Mouse (Mus musculus): ENCODE results near the gene Sat2. TPM values are rescaled to one million over a fixed set of nuclear protein-coding genes. Genes with fewer than 3 reads are reported as not detected.

Sat2 gene
- polyA plus RNA-seq, 1 experiment from 2014 or later: 26.6 TPM

DNA sequence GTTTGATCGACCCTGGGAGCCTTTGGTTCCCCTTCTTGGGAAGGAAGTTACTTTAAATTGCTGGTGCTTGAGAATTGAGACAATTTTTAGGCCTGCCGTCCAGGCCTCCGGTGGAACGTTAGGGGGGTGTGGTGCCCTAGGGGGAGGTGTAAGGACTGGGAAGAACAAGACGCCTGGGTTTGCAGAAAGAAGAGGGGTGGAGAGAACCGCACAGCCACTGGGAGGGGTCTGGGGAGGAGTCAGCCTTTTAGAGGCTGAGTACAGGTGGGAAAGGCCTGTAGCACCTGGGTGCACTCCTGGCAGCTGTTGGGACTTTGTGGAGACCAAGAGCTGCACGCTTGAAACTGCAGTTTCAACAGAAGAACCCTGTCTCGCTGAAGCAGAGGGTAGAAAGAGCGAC, 32.9 kb downstream of the Sat2 start:
- no peak overlapping the region for H3K4me2 ChIP-seq (replicated peaks)
- no peak overlapping the region for H3K9ac ChIP-seq
- no peaks in the 10 kb centered on the region for H3K9me3 ChIP-seq (replicated peaks)
- peaks cover 10% of the 10 kb centered on the region for H3K4me1 ChIP-seq
- peaks cover 80% of the 10 kb centered on the region for H3K36me3 ChIP-seq
- no peak for ATAC-seq (ENCODE audit: low FRiP score)
- no peak overlapping the region for H3K27ac ChIP-seq
- no peak overlapping the region for H3K4me3 ChIP-seq
- H3K27me3 ChIP-seq: no peaks in the 10 kb centered on the region
- 51% methylated on average over 9 of the region's 9 CpGs for WGBS

DNA sequence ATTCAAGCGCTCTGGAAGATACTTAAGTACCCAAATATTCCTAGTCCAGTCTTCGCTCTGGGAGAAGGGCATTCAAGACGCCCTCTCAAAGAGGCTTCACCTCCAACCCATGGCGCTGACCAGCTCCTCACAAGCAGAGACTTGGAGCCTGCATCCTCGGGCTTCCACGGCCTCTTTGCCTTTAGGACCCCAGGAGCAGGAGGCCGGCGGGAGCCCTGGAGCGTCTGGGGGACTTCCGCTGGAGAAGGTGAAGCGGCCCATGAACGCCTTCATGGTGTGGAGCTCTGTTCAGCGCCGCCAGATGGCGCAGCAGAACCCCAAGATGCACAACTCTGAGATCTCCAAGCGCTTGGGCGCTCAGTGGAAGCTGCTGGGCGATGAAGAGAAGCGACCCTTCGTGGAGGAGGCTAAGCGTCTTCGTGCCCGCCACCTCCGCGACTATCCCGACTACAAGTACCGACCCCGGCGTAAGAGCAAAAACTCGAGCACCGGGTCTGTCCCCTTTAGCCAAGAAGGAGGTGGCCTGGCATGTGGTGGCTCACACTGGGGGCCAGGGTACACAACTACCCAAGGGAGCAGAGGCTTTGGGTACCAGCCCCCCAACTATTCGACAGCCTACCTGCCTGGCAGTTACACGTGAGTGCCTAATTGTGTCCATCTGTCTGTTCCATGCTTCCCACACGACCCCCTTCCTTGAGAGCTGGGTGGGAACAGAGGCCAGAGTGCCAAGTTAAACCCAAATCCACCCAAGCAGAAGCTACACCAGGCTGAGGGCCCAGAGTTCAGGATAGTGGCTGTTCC, 33.6 kb downstream of the Sat2 start, which contains the start of gene Sox15:
Gene Sox15 (plus strand): TSS at position 51 of the 801 bp plus-strand sequence.
- H3K9me3 ChIP-seq (replicated peaks): no peaks in the 10 kb centered on the region
- WGBS: 23% methylated on average over 34 of the region's 34 CpGs
- peaks cover 10% of the 10 kb centered on the region for H3K4me1 ChIP-seq
- 0 out of 2 replicates have a peak within 1 kb of the TSS, but pooled peaks have one; percentile 18 for H3K9ac ChIP-seq
- peak; percentile 66 for ATAC-seq (ENCODE audit: low FRiP score)
- no peak within 1 kb of the TSS for H3K4me3 ChIP-seq
- H3K27me3 ChIP-seq: no peaks in the 10 kb centered on the region
- H3K4me2 ChIP-seq (replicated peaks): no peak within 1 kb of the TSS; the same call in 1 of the 2 replicates
- peaks cover 73% of the 10 kb centered on the region for H3K36me3 ChIP-seq
- no peak within 1 kb of the TSS for H3K27ac ChIP-seq

DNA sequence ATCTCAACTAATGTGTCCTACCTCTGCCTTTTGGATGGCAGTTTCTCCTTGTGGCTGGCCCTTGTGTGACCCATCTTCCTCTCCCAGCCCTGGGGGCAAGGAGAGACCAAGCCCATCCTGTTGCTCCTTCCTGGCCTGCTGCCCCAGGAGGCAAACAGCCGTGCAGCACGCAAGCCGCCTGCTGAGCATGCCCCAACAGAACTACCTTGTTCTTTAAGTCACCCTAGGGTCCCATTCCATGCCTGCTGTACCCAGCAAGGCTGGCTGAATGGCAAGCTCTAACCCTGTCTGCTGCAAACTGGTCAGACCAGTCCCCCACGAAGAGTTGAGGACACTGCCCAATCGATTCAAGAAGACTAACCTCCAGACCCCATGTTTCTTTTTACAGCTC, 34.2 kb downstream of the Sat2 start:
- no peaks in the 10 kb centered on the region for H3K9me3 ChIP-seq (replicated peaks)
- no peak overlapping the region for H3K27ac ChIP-seq
- peaks cover 14% of the 10 kb centered on the region for H3K4me1 ChIP-seq
- WGBS: 85% methylated on average over 5 of the region's 5 CpGs
- H3K27me3 ChIP-seq: no peaks in the 10 kb centered on the region
- no peak overlapping the region for H3K4me3 ChIP-seq
- no peak overlapping the region for H3K9ac ChIP-seq
- ATAC-seq (ENCODE audit: low FRiP score): no peak
- H3K4me2 ChIP-seq (replicated peaks): no peak overlapping the region
- peaks cover 67% of the 10 kb centered on the region for H3K36me3 ChIP-seq

DNA sequence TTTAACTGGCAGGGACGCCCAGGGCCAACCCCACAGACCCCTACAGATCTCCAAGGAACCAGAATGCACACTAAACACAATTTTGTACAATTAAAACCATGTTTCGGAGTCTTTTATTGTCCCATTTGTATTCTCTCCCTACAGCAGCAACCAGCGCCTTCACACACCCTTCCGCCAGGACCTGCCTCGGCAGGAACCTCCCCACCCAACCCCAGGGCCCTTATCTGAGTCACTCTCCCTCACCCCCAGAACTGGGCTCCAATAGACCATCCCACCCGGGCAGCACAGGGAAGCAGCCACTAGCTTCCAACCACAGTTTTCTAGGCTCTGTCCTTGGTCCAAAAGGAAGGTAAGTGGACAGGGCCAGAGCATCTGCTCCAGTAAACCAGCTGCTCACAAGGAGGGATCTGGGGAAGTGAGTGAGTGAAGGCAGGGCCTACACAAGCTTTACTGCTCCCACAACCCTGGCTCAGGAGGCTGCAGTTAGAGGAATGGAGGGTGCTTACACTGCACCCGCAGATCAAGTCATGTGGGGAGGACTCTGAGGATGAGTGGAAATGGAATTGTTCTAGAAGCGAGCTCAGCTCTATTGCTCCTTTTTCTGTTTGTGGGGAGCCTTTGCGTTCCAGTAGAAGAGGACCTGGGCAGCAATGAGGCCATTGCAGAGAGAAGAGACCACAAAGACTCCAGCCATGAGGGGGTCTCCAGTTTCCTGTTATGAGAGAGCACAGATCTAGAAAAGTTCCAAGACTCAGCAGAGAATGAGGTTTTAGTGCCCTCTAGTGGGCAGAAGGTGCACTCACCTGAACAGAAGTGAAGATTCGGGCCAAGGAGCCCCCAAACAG, 35.0 kb downstream of the Sat2 start:
- Histone ChIP-seq H3K36me3 (peaks cover 59% of the 10 kb centered on the region), H3K4me3 (no peak overlapping the region), H3K27ac (no peak overlapping the region), H3K4me1 (peaks cover 21% of the 10 kb centered on the region), H3K9me3 (replicated peaks) (no peaks in the 10 kb centered on the region), H3K4me2 (replicated peaks) (no peak overlapping the region), H3K27me3 (no peaks in the 10 kb centered on the region), H3K9ac (no peak overlapping the region; the same call in 1 of the 2 replicates)
- 78% methylated on average over 10 of the region's 10 CpGs for WGBS
- no peak for ATAC-seq (ENCODE audit: low FRiP score)

DNA sequence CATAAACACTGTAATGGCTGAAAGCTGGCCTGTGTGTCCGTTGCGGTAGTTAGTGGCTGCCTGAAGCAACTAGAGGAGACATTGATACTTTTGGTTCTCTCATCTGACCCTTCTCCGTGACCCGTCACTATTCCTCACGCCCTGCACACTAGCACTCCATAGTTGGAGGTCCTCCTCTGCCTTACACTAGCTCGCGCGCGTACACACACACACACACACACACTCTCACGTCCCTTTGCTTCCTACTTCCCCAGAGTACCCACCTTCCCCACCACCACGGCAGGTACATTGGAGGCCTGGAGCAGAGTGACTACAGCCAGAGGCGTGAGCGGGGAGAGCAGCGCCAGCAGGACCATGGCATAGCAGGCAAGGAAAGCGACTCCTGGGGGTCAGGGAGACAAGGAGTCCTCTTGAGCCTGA, 35.6 kb downstream of the Sat2 start:
- no peak overlapping the region for H3K9ac ChIP-seq
- peaks cover 22% of the 10 kb centered on the region for H3K4me1 ChIP-seq
- no peak overlapping the region for H3K4me2 ChIP-seq (replicated peaks)
- H3K4me3 ChIP-seq: no peak overlapping the region
- ATAC-seq (ENCODE audit: low FRiP score): no peak
- 83% methylated on average over 15 of the region's 15 CpGs for WGBS
- no peaks in the 10 kb centered on the region for H3K27me3 ChIP-seq
- peaks cover 53% of the 10 kb centered on the region for H3K36me3 ChIP-seq
- no peaks in the 10 kb centered on the region for H3K9me3 ChIP-seq (replicated peaks)
- no peak overlapping the region for H3K27ac ChIP-seq

DNA sequence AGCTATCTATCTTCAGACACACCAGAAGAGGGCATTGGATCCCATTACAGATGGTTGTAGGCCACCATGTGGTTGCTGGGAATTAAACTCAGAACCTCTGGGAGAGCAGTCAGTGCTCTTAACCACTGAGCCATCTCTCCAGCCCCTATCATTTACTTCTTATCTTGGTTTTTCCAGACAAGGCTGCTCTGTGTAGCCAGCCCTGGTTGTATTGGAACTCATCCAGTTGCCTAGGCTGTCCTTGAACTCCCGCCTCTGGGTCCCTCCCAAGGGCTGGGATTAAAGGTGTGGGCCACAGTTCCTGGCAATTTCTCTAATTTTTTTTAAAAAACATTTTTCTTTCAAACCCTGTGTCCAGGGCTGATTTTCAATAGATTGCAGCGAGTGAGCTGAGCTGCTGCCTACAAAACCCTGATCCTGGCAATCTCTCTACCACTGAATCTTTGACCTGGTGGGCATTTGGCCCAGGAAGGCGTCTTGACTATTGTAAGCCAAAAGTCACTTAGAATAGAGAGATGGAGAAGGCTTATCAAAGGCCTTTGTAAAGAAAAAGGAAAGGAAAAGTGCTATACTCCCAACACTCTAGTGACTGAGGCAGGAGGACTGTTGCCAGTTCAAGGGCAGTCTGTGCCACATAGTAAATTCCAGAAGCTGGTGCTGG, 39.5 kb downstream of the Sat2 start:
- peak overlapping the region; percentile 97 for H3K27ac ChIP-seq
- H3K4me1 ChIP-seq: peaks cover 27% of the 10 kb centered on the region
- peak overlapping the region; percentile 48 for H3K4me3 ChIP-seq
- H3K9me3 ChIP-seq (replicated peaks): no peaks in the 10 kb centered on the region
- 81% methylated on average over 3 of the region's 3 CpGs for WGBS
- H3K4me2 ChIP-seq (replicated peaks): peak overlapping the region; percentile 57
- no peaks in the 10 kb centered on the region for H3K27me3 ChIP-seq
- no peak for ATAC-seq (ENCODE audit: low FRiP score)
- H3K9ac ChIP-seq: peak overlapping the region; percentile 61
- peaks cover 56% of the 10 kb centered on the region for H3K36me3 ChIP-seq

DNA sequence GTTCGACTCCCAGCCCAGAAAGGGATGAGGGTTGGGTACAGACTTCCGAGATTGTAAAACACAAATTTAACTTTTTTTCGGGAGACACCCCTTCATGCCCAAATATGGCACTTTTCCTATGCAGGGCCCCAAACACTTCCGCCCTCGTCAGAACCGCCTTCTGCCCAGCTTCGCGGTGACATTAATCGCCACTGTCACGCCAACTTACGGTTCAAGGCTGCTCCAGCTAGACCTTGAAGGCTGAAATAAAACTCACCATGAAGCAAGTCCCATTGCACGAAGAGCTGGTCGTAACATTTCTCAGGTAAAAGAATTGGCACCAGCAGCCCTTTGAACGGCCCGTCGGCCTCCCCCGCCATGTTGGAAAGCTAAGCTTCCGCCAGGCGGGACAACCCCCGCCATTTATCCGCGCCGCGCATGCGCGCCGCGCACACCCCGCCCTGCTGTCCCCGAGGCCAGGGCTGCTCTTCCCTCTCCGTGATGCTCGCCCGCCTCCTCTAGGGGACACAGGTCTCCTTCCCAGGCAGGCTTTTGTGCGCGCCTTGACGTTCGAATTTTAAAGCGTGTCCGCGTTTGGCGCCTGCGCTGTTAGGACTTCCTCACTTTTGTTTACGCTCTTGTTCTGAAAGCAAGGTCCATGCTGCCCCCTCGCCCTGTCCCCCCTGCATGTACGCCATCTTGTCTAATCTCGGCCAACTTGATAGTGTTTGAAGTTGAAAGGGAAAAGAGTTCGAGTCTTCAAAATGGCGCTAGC, 40.6 kb downstream of the Sat2 start, which contains the start of gene Mpdu1:
Gene Mpdu1 (minus strand): TSS at position 430 of the 754 bp plus-strand sequence.
- under 1% methylated on average over 48 of the region's 48 CpGs for WGBS
- Histone ChIP-seq H3K4me2 (replicated peaks) (peak within 1 kb of the TSS; percentile 57), H3K27me3 (no peaks in the 10 kb centered on the region), H3K27ac (peak within 1 kb of the TSS; percentile 97), H3K9ac (peak within 1 kb of the TSS; percentile 61), H3K4me3 (peak within 1 kb of the TSS; percentile 48), H3K36me3 (peaks cover 53% of the 10 kb centered on the region), H3K9me3 (replicated peaks) (no peaks in the 10 kb centered on the region), H3K4me1 (peaks cover 20% of the 10 kb centered on the region)
- peak; percentile 96 for ATAC-seq (ENCODE audit: low FRiP score)

DNA sequence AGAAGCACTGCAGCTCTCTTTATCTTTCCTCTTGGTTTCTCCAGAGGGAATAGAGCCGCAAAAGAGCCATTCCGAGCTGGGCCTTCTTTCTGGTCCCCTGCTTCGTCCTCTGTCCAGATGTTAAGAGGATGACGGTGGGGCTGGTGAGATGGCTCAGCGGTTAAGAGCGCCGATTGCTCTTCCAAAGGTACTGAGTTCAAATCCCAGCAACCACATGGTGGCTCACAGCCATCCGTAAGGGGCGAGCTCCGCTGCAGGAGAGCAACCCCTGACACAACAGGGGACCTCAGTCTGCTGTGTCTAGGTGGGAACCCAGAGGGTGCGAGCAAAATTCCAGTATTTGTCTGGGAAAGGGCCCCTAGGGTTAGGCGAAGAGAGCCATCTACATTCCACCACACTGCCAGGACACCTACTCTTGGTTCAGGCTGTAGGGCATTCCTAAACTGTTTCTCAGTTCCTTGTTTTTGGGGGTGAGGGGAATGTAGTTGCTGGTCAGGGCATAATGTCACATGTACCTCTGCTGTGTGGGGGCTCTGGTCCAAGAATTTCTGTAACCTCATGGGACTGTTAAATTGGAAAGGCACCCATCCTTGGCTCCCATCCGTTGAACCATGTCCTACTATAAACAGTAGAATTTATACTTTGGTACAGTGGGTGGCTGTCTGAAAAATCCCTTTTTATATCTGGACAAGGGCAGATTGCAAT, 41.3 kb downstream of the Sat2 start:
- H3K27me3 ChIP-seq: no peaks in the 10 kb centered on the region
- 65% methylated on average over 13 of the region's 13 CpGs for whole genome bisulfite sequencing
- H3K36me3 ChIP-seq: peaks cover 53% of the 10 kb centered on the region
- H3K4me3 ChIP-seq: peak overlapping the region; percentile 48
- peak overlapping the region; percentile 97 for H3K27ac ChIP-seq
- peaks cover 20% of the 10 kb centered on the region for H3K4me1 ChIP-seq
- H3K4me2 ChIP-seq (replicated peaks): peak overlapping the region; percentile 57
- no peaks in the 10 kb centered on the region for H3K9me3 ChIP-seq (replicated peaks)
- peak; percentile 51 for ATAC-seq (ENCODE audit: low FRiP score)
- peak overlapping the region; percentile 61 for H3K9ac ChIP-seq

DNA sequence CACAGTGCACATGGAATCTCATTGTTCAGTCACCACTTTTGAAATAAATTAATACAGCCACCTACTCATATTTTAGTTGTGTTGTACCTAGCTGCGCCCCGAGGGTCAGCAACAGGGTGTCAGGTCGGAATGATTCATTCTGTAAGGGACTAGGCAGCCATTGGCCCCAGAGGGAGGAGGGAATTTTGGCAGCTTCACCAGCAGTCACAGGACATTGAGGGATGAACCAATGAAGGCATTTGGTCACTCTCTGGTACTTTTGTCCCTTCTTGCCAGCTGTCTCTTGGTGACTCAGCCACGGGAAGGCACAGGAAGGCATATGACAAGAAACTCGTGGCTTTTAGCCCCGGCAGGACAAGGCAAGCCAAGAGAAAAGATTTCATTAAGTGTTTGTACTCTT, 42.0 kb downstream of the Sat2 start:
- Histone ChIP-seq H3K9ac (no peak overlapping the region), H3K4me1 (peaks cover 21% of the 10 kb centered on the region), H3K27me3 (no peaks in the 10 kb centered on the region), H3K36me3 (peaks cover 53% of the 10 kb centered on the region), H3K4me3 (no peak overlapping the region), H3K9me3 (replicated peaks) (no peaks in the 10 kb centered on the region), H3K4me2 (replicated peaks) (no peak overlapping the region), H3K27ac (peak overlapping the region; percentile 97; the same call in 1 of the 2 replicates)
- 91% methylated on average over 6 of the region's 6 CpGs for WGBS
- ATAC-seq (ENCODE audit: low FRiP score): no peak

DNA sequence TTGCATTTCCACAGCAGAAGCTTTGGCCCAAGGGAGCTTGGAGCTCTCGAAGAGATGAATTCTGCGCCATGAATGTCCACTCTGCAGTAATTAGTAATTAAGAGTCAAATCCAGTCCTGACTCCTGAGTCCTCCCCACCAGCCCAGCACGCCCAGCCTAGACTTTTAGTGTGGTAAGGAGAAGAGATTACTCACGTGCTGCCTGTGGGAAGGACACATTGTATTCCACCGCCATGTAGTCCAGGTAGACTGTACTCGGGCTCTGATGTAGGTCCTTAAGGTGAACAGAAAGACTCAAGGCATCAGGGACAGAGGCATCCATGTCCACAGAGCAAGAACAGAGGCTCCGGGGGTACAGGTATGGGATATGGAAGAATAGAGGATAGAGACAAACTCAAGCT, 43.0 kb downstream of the Sat2 start:
- Histone ChIP-seq H3K4me2 (replicated peaks) (no peak overlapping the region), H3K9ac (no peak overlapping the region), H3K4me1 (peaks cover 29% of the 10 kb centered on the region), H3K36me3 (peaks cover 59% of the 10 kb centered on the region), H3K27ac (0 out of 2 replicates have a peak overlapping the region, but pooled peaks have one; percentile 30), H3K9me3 (replicated peaks) (no peaks in the 10 kb centered on the region), H3K27me3 (no peaks in the 10 kb centered on the region), H3K4me3 (no peak overlapping the region)
- 96% methylated on average over 7 of the region's 7 CpGs for WGBS
- ATAC-seq (ENCODE audit: low FRiP score): no peak

DNA sequence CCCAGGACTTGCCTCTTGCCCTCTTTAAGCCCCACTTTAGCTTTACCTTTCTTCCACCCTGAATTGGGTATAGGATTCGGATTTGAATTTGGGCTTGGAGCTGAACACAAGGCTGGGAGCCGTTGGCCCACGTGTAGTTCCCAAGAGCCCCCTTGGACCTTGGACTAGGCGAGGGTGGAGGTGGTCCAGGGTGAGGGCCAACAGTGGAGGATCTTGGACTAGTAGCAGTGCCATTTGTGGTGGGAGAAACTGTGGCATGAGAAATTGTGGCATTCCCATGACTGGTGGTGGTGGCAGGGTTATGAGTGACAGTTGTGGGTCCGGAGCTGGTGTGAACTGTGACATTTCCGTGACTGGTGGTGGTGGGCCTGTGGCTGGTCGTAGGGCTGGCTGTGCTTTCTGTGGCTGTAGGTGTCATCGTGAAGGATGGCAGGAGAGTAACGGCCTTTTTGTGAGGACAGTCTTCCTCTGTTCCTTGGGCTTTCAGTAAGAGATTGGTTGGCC, 43.7 kb downstream of the Sat2 start:
- Histone ChIP-seq H3K9ac (no peak overlapping the region), H3K27ac (peak overlapping the region; percentile 37; the same call in 1 of the 2 replicates), H3K4me3 (no peak overlapping the region), H3K9me3 (replicated peaks) (no peaks in the 10 kb centered on the region), H3K4me2 (replicated peaks) (no peak overlapping the region), H3K27me3 (no peaks in the 10 kb centered on the region), H3K4me1 (peaks cover 36% of the 10 kb centered on the region), H3K36me3 (peaks cover 66% of the 10 kb centered on the region)
- WGBS: 75% methylated on average over 9 of the region's 9 CpGs
- ATAC-seq (ENCODE audit: low FRiP score): no peak
